Mouse (Mus musculus) MEL (cell line): ENCODE data around the gene Lrba. TPM values are rescaled to one million over a fixed set of nuclear protein-coding genes. Genes with fewer than 3 reads are reported as not detected.
A peak's percentile ranks its signal among the peaks of the same experiment; 100 is the strongest.

Experiments used
- DNase-seq: peaks from one replicate; pipeline ENCODE4 v3.0.0; 2011; ENCODE audit warnings: low read depth, low spot score
- H3K27ac ChIP-seq: 2 replicates; pipeline ENCODE4 v1.5.1; 2012; ENCODE audit warnings: low read depth, mild to moderate bottlenecking, control low read depth, low read length, moderate library complexity; ENCODE audit not compliant: control insufficient read depth
- H3K27me3 ChIP-seq, 2 experiments: fragments of 150-350 bp in 1 of 2; sonication (generic) in 1 of 2; 2 replicates each; pipeline ENCODE4 v1.6.1; 2012; ENCODE audit warnings: low read length in 2 of 2, mild to moderate bottlenecking in 2 of 2, improper control_type of control experiment in 1 of 2, moderate library complexity in 1 of 2; ENCODE audit not compliant: insufficient read depth in 2 of 2, control insufficient read depth in 1 of 2
- H3K36me3 ChIP-seq, 2 experiments: 2 replicates each; pipeline ENCODE4 v1.6.1; 2012 to 2014; ENCODE audit warnings: low read length in 2 of 2, improper control_type of control experiment in 1 of 2, inconsistent platforms in 1 of 2, mild to moderate bottlenecking in 1 of 2; ENCODE audit not compliant: insufficient read depth in 2 of 2, control insufficient read depth in 1 of 2
- H3K4me1 ChIP-seq, 2 experiments: fragments of 150-350 bp in 1 of 2; sonication (generic) in 1 of 2; 2 replicates each; pipeline ENCODE4 v1.6.1; 2012; ENCODE audit warnings: low read length in 2 of 2, improper control_type of control experiment in 1 of 2, mild to moderate bottlenecking in 1 of 2; ENCODE audit not compliant: insufficient read depth in 2 of 2, control insufficient read depth in 1 of 2
- H3K4me3 ChIP-seq, 2 experiments: fragments of 150-350 bp in 1 of 2; sonication (generic) in 1 of 2; 2 replicates each; pipeline ENCODE4 v1.5.1; 2012; ENCODE audit warnings: low read depth in 2 of 2, low read length in 2 of 2, mild to moderate bottlenecking in 2 of 2, moderate library complexity in 2 of 2, control low read depth in 1 of 2, improper control_type of control experiment in 1 of 2; ENCODE audit not compliant: control insufficient read depth in 1 of 2, insufficient read depth in 1 of 2
- H3K79me2 ChIP-seq: 2 replicates; pipeline ENCODE4 v1.6.1; 2012; ENCODE audit warnings: mild to moderate bottlenecking, low read length, moderate library complexity; ENCODE audit not compliant: control insufficient read depth, poor library complexity, insufficient read depth
- H3K9ac ChIP-seq: 2 replicates; pipeline ENCODE4 v1.6.1; 2012; ENCODE audit warnings: low read depth, mild to moderate bottlenecking, control low read depth, low read length, moderate library complexity; ENCODE audit not compliant: control insufficient read depth, poor library complexity, severe bottlenecking
- H3K9me3 ChIP-seq: fragments of 150-350 bp; sonication (generic); replicated peaks from 2 replicates; pipeline ENCODE4 v1.6.1; 2012; ENCODE audit warnings: mild to moderate bottlenecking, low read length, improper control_type of control experiment, moderate library complexity; ENCODE audit not compliant: insufficient read depth
- CHD2 ChIP-seq: IDR thresholded peaks from 2 replicates; pipeline ENCODE4 v1.6.1; 2011; ENCODE audit warnings: low read length, improper control_type of control experiment
- CTCF ChIP-seq, 3 experiments: IDR thresholded peaks in 2 of 3; conservative IDR thresholded peaks in 1 of 3; 2 replicates each; pipeline ENCODE4 v1.5.1; 2011 to 2012; ENCODE audit warnings: low read length in 3 of 3, low read depth in 2 of 3, mild to moderate bottlenecking in 2 of 3, improper control_type of control experiment in 1 of 3, inconsistent platforms in 1 of 3, mixed read lengths in 1 of 3, moderate library complexity in 1 of 3; ENCODE audit not compliant: control insufficient read depth in 1 of 3, insufficient read depth in 1 of 3, poor library complexity in 1 of 3, severe bottlenecking in 1 of 3
- E2F4 ChIP-seq: IDR thresholded peaks from 2 replicates; pipeline ENCODE4 v1.6.1; 2011; ENCODE audit warnings: low read depth, low read length, improper control_type of control experiment, borderline replicate concordance
- ELF1 ChIP-seq: IDR thresholded peaks from 2 replicates; pipeline ENCODE4 v1.6.1; 2014; ENCODE audit warnings: low read depth, mild to moderate bottlenecking, inconsistent platforms, low read length, improper control_type of control experiment, moderate library complexity
- ETS1 ChIP-seq: IDR thresholded peaks from 2 replicates; pipeline ENCODE4 v1.6.1; 2012; ENCODE audit warnings: low read depth, mild to moderate bottlenecking, inconsistent platforms, low read length, improper control_type of control experiment, moderate library complexity
- GATA1 ChIP-seq: IDR thresholded peaks from 2 replicates; pipeline ENCODE4 v1.6.1; 2011; ENCODE audit warnings: low read depth, low read length, improper control_type of control experiment
- HCFC1 ChIP-seq: IDR thresholded peaks from 2 replicates; pipeline ENCODE4 v1.6.1; 2012; ENCODE audit warnings: low read depth, mild to moderate bottlenecking, inconsistent platforms, low read length, improper control_type of control experiment, moderate library complexity
- JUND ChIP-seq: IDR thresholded peaks from 2 replicates; pipeline ENCODE4 v1.6.1; 2011; ENCODE audit warnings: low read depth, mild to moderate bottlenecking, improper control_type of control experiment, low read length
- MAZ ChIP-seq: IDR thresholded peaks from 2 replicates; pipeline ENCODE4 v1.6.1; 2012; ENCODE audit warnings: low read depth, mild to moderate bottlenecking, inconsistent platforms, low read length, improper control_type of control experiment
- MEF2A ChIP-seq: IDR thresholded peaks from 2 replicates; pipeline ENCODE4 v1.6.1; 2014; ENCODE audit warnings: low read depth, mild to moderate bottlenecking, inconsistent platforms, low read length, improper control_type of control experiment; ENCODE audit not compliant: poor library complexity, insufficient replicate concordance, severe bottlenecking; ENCODE audit errors: extremely low read depth
- MYC ChIP-seq: IDR thresholded peaks from 2 replicates; pipeline ENCODE4 v1.6.1; 2011; ENCODE audit warnings: low read depth, mild to moderate bottlenecking, low read length, improper control_type of control experiment, moderate library complexity
- POLR2AphosphoS2 ChIP-seq: IDR thresholded peaks from 2 replicates; pipeline ENCODE4 v1.6.1; 2011; ENCODE audit warnings: low read length, improper control_type of control experiment
- RAD21 ChIP-seq: IDR thresholded peaks from 2 replicates; pipeline ENCODE4 v1.6.1; 2011; ENCODE audit warnings: mild to moderate bottlenecking, low read depth, low read length, improper control_type of control experiment
- SMC3 ChIP-seq: IDR thresholded peaks from 2 replicates; pipeline ENCODE4 v1.6.1; 2011; ENCODE audit warnings: low read depth, low read length, improper control_type of control experiment
- TBP ChIP-seq: IDR thresholded peaks from 2 replicates; pipeline ENCODE4 v1.8.0; 2011; ENCODE audit warnings: low read depth, low read length, improper control_type of control experiment
- UBTF ChIP-seq: IDR thresholded peaks from 2 replicates; pipeline ENCODE4 v1.6.1; 2012; ENCODE audit warnings: low read depth, mild to moderate bottlenecking, inconsistent platforms, low read length, improper control_type of control experiment, moderate library complexity, borderline replicate concordance; ENCODE audit not compliant: insufficient read depth
- USF2 ChIP-seq, 2 experiments: IDR thresholded peaks; 2 replicates each; pipeline ENCODE4 v1.6.1; 2011 to 2012; ENCODE audit warnings: improper control_type of control experiment in 2 of 2, low read length in 2 of 2, borderline replicate concordance in 1 of 2, inconsistent platforms in 1 of 2, low read depth in 1 of 2, mild to moderate bottlenecking in 1 of 2; ENCODE audit not compliant: insufficient read depth in 1 of 2
- ZC3H11A ChIP-seq: IDR thresholded peaks from 2 replicates; pipeline ENCODE4 v1.6.1; 2012; ENCODE audit warnings: low read depth, mild to moderate bottlenecking, inconsistent platforms, low read length, improper control_type of control experiment
- polyA plus RNA-seq, 2 experiments: library from polyadenylated mRNA; stranded (reverse) in 1 of 2; unstranded in 1 of 2; fragments of >175 nt in 1 of 2; fragments of >200 nt in 1 of 2; gene quantifications; 2 replicates each; pipeline versions ENCODE4 v1.2.1 to v1.2.4; 2012; ENCODE audit warnings: low replicate concordance in 2 of 2, low read depth in 1 of 2; ENCODE audit not compliant: insufficient read length in 2 of 2, insufficient read depth in 1 of 2, missing spikeins in 1 of 2
- total RNA-seq: library from RNA; depleted of rRNA; stranded (reverse); fragments of 300-350 nt; gene quantifications from 2 replicates; pipeline ENCODE4 v1.2.3, GENCODE M21; 2012

Lrba gene
- total and polyA plus RNA-seq, 3 experiments = 10.9 to 17.9 TPM; not detected in 1

GRCm38 (mm10) chr3:86761095-86762035 is 536.9 kb downstream of the Lrba start:
- DNase-seq = peak; percentile 76
- Histone ChIP-seq H3K4me3 (no peak overlapping the region), H3K4me1 (no peaks in the 10 kb centered on the region), H3K79me2 (no peaks in the 10 kb centered on the region), H3K9me3 (no peaks in the 10 kb centered on the region), H3K36me3 (no peaks in the 10 kb centered on the region), H3K9ac (no peak overlapping the region), H3K27ac (no peak overlapping the region), H3K27me3 (no peaks in the 10 kb centered on the region)
- TF ChIP-seq SMC3 (peak; percentile 96), RAD21 (peak; percentile 95), ELF1 (no peak), E2F4 (no peak), JUND (no peak), CHD2 (no peak), CTCF (IDR thresholded peaks at IDR 0.05 in 2 of 3, conservative IDR thresholded peaks at IDR 0.05 in 1 of 3; ENCODE audit: control insufficient read depth in 1 of 3, insufficient read depth in 1 of 3, low read depth in 2 of 3, low read length in 3 of 3, poor library complexity in 1 of 3, severe bottlenecking in 1 of 3) (peak; percentile 61 to 89 (median 73)), ZC3H11A (peak; percentile 86), HCFC1 (no peak)

GRCm38 (mm10) chr3:86762036-86762415 is 537.5 kb downstream of the Lrba start:
- H3K27ac ChIP-seq = no peak overlapping the region
- TF ChIP-seq TBP (no peak), HCFC1 (no peak), CTCF (IDR thresholded peaks at IDR 0.05 in 2 of 3, conservative IDR thresholded peaks at IDR 0.05 in 1 of 3; ENCODE audit: control insufficient read depth in 1 of 3, insufficient read depth in 1 of 3, low read depth in 2 of 3, low read length in 3 of 3, poor library complexity in 1 of 3, severe bottlenecking in 1 of 3) (no peak), POLR2AphosphoS2 (no peak), ETS1 (no peak), MAZ (no peak), GATA1 (no peak), UBTF (no peak), USF2 (IDR thresholded peaks at IDR 0.05; ENCODE audit: borderline replicate concordance in 1 of 2, insufficient read depth in 1 of 2, low read depth in 1 of 2, low read length in 2 of 2) (no peak), CHD2 (no peak), MYC (no peak), MEF2A (no peak)
- TF ChIP-seq, all 39 proteins: peak for 0
- no peaks in the 10 kb centered on the region for H3K36me3 ChIP-seq
- no peak overlapping the region for H3K4me3 ChIP-seq
- H3K27me3 ChIP-seq = no peaks in the 10 kb centered on the region
- H3K9ac ChIP-seq = no peak overlapping the region
- no peaks in the 10 kb centered on the region for H3K79me2 ChIP-seq
- H3K4me1 ChIP-seq = no peaks in the 10 kb centered on the region
- H3K9me3 ChIP-seq = no peaks in the 10 kb centered on the region
- DNase-seq = no peak
